Mouse (Mus musculus): Measurements from ENCODE around the gene Chrne. TPM values are rescaled to one million over a fixed set of nuclear protein-coding genes. Genes with fewer than 3 reads are reported as not detected.

Chrne gene
- polyA plus RNA-seq, 1 experiment from 2014 or later = 0.23 TPM

DNA sequence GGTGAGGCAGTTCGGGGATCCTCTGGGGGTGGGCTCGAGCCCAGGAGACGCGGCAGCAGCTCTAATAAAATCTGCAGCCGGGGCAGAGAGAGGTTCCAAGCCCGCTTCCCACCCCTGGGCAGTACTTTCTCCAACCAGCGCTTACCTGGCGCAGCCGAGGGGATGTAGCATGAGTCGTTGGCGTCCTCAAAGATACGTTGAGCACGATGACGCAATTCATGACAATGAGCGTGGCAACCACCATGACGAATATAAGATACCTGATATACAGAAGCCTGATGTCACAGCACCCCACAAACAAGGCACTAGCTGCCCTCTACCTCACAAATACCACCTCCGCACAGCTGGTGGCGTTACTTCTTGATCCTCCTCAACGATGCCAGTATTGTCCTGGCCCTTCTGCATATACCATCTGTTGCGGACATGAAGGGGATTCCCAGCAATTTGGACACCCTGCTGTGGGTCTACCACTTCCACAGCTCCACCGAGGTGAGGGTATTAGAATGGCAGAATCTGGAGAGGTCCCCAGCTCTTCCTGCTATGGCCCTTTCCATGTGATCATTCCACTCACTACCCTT lies 3.4 kb downstream of the Chrne start, which contains the start of gene 4930544D05Rik:
TSS of gene 4930544D05Rik (plus strand) at position 333 of the 578 bp plus-strand sequence.
- no peaks in the 10 kb centered on the region for H3K9me3 ChIP-seq (replicated peaks)
- WGBS = 15% methylated on average over 21 of the region's 21 CpGs
- no peak for ATAC-seq (ENCODE audit: low FRiP score)
- H3K27ac ChIP-seq (replicated peaks) = no peak within 1 kb of the TSS
- H3K36me3 ChIP-seq = peaks cover 23% of the 10 kb centered on the region
- H3K4me2 ChIP-seq = peak within 1 kb of the TSS; percentile 58
- peak within 1 kb of the TSS; percentile 28 for H3K4me3 ChIP-seq (replicated peaks)
- H3K9ac ChIP-seq (replicated peaks) = peak within 1 kb of the TSS; percentile 28
- H3K4me1 ChIP-seq = peaks cover 9% of the 10 kb centered on the region
- H3K27me3 ChIP-seq (replicated peaks) = 0 out of 2 replicates have a peak, but pooled peaks cover 5% of the 10 kb centered on the region

GRCm38 (mm10) chr11:70615074-70615473 lies 3.9 kb downstream of the Chrne start:
- Histone ChIP-seq H3K4me3 (replicated peaks) (peak overlapping the region; percentile 28), H3K4me1 (peaks cover 9% of the 10 kb centered on the region), H3K27ac (replicated peaks) (no peak overlapping the region), H3K9me3 (replicated peaks) (no peaks in the 10 kb centered on the region), H3K36me3 (peaks cover 27% of the 10 kb centered on the region), H3K27me3 (replicated peaks) (0 out of 2 replicates have a peak, but pooled peaks cover 5% of the 10 kb centered on the region), H3K4me2 (peak overlapping the region; percentile 58), H3K9ac (replicated peaks) (peak overlapping the region; percentile 28)
- ATAC-seq (ENCODE audit: low FRiP score) = no peak
- WGBS = 3% methylated on average over 17 of the region's 17 CpGs

- Histone ChIP-seq H3K27ac (replicated peaks) (no peak overlapping the region), H3K36me3 (peaks cover 52% of the 10 kb centered on the region), H3K4me3 (replicated peaks) (no peak overlapping the region), H3K9me3 (replicated peaks) (no peaks in the 10 kb centered on the region), H3K9ac (replicated peaks) (no peak overlapping the region), H3K4me2 (no peak overlapping the region), H3K27me3 (replicated peaks) (0 out of 2 replicates have a peak, but pooled peaks cover 5% of the 10 kb centered on the region), H3K4me1 (peaks cover 9% of the 10 kb centered on the region)
- ATAC-seq (ENCODE audit: low FRiP score) = no peak
- WGBS = 84% methylated on average over 7 of the region's 7 CpGs
These were observed 6.5 kb downstream of the Chrne start for GRCm38 (mm10) chr11:70612505-70612904.

- H3K27ac ChIP-seq (replicated peaks) = no peak overlapping the region
- H3K4me2 ChIP-seq = no peak overlapping the region
- no peak overlapping the region for H3K4me3 ChIP-seq (replicated peaks)
- H3K27me3 ChIP-seq (replicated peaks) = no peaks in the 10 kb centered on the region
- H3K36me3 ChIP-seq = peaks cover 69% of the 10 kb centered on the region
- no peaks in the 10 kb centered on the region for H3K9me3 ChIP-seq (replicated peaks)
- peaks cover 9% of the 10 kb centered on the region for H3K4me1 ChIP-seq
- ATAC-seq (ENCODE audit: low FRiP score) = no peak
- 91% methylated on average over 4 of the region's 4 CpGs for WGBS
- no peak overlapping the region for H3K9ac ChIP-seq (replicated peaks)
These were observed 8.3 kb downstream of the Chrne start for GRCm38 (mm10) chr11:70610752-70611151.

GRCm38 (mm10) chr11:70608381-70609066 lies 10.5 kb downstream of the Chrne start:
- Histone ChIP-seq H3K4me3 (replicated peaks) (no peak overlapping the region), H3K36me3 (peaks cover 91% of the 10 kb centered on the region), H3K9ac (replicated peaks) (no peak overlapping the region), H3K27me3 (replicated peaks) (no peaks in the 10 kb centered on the region), H3K9me3 (replicated peaks) (no peaks in the 10 kb centered on the region), H3K4me2 (no peak overlapping the region), H3K27ac (replicated peaks) (no peak overlapping the region), H3K4me1 (no peaks in the 10 kb centered on the region)
- 93% methylated on average over 25 of the region's 26 CpGs for WGBS
- no peak for ATAC-seq (ENCODE audit: low FRiP score)

DNA sequence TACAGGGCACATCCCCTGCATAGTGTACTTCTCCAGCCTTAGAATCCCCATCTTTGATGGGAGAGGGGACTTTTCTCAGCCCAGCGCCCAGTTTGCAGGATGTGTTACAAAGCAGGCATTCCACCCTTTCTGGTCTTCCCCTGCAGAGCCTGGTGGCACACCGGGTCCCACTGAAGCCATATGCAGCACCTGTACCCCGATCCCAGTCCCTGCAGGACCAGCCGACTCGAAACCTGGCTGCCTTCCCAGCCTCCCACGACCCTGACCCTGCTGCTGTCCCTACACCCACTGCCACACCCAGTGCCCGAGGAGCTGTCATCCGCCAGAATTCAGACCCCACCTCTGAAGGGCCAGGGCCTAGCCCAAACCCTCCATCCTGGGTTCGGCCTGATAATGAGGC lies 11.4 kb downstream of the Chrne start:
- Histone ChIP-seq H3K36me3 (peaks cover 90% of the 10 kb centered on the region), H3K4me3 (replicated peaks) (no peak overlapping the region), H3K27me3 (replicated peaks) (no peaks in the 10 kb centered on the region), H3K4me2 (no peak overlapping the region), H3K9me3 (replicated peaks) (no peaks in the 10 kb centered on the region), H3K4me1 (no peaks in the 10 kb centered on the region), H3K27ac (replicated peaks) (no peak overlapping the region), H3K9ac (replicated peaks) (no peak overlapping the region)
- no peak for ATAC-seq (ENCODE audit: low FRiP score)
- WGBS = 92% methylated on average over 9 of the region's 9 CpGs

DNA sequence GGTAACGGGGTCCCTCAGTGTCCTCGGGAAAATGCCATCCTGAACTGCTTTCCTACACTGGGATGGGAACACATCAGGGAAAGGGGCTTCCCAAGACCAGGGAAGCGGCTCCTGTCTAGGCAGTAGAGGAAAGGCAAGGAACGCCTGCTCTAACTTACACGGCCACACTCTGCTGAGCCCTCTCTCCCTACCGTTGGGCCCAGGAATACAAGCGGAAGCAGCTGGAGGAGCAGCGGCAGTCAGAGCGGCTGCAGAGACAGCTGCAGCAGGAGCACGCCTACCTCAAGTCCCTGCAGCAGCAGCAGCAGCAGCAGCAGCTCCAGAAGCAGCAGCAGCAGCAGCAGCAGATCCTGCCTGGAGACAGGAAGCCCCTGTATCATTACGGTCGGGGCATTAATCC lies 12.3 kb downstream of the Chrne start:
- ATAC-seq (ENCODE audit: low FRiP score) = no peak
- Histone ChIP-seq H3K27ac (replicated peaks) (no peak overlapping the region), H3K4me2 (no peak overlapping the region), H3K27me3 (replicated peaks) (no peaks in the 10 kb centered on the region), H3K9ac (replicated peaks) (no peak overlapping the region), H3K9me3 (replicated peaks) (no peaks in the 10 kb centered on the region), H3K4me3 (replicated peaks) (no peak overlapping the region), H3K36me3 (peaks cover 91% of the 10 kb centered on the region), H3K4me1 (no peaks in the 10 kb centered on the region)
- 80% methylated on average over 12 of the region's 12 CpGs for WGBS

GRCm38 (mm10) chr11:70605024-70605566 lies 13.9 kb downstream of the Chrne start:
- Histone ChIP-seq H3K36me3 (peaks cover 84% of the 10 kb centered on the region), H3K4me2 (no peak overlapping the region), H3K4me1 (no peaks in the 10 kb centered on the region), H3K9me3 (replicated peaks) (no peaks in the 10 kb centered on the region), H3K4me3 (replicated peaks) (no peak overlapping the region), H3K27ac (replicated peaks) (no peak overlapping the region), H3K9ac (replicated peaks) (no peak overlapping the region), H3K27me3 (replicated peaks) (no peaks in the 10 kb centered on the region)
- peak; percentile 61; the same call in 1 of the 2 replicates for ATAC-seq (ENCODE audit: low FRiP score)
- WGBS = 55% methylated on average over 14 of the region's 14 CpGs

DNA sequence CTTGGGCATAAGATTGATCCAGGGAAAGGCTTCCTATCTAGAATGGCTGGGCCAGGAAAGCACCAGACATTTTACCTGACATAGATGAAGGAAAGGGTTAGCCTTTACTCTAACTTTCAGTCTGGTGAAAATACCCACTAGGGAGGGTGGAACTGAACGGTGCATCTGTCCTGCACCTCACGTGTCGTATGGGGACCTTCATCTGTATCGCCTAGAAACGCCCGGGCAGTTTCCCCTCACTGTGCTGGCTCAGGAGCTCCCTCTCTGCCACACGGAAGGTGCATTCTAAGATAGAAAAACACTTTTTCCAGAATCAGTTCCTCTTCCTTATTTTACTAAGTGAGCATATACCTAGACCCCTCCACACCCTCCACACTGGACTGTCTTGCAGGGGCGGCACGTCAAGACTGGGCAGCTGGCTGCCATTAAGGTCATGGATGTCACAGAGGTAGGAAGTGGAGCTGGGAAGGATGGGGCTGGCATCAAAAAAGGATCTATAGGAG lies 20.5 kb downstream of the Chrne start:
- WGBS = 91% methylated on average over 9 of the region's 9 CpGs

GRCm38 (mm10) chr11:70597301-70597700 lies 21.7 kb downstream of the Chrne start:
- WGBS = 83% methylated on average over 6 of the region's 6 CpGs
- no peak overlapping the region for H3K9ac ChIP-seq (replicated peaks)

More for the DNA sequence above, 20.5 kb downstream of the Chrne start:
- no peak for ATAC-seq (ENCODE audit: low FRiP score)
- H3K36me3 ChIP-seq = peaks cover 49% of the 10 kb centered on the region
- no peaks in the 10 kb centered on the region for H3K9me3 ChIP-seq (replicated peaks)
- peaks cover 11% of the 10 kb centered on the region; the same call in 1 of the 2 replicates for H3K4me1 ChIP-seq
- no peak overlapping the region for H3K27ac ChIP-seq (replicated peaks)
- H3K4me3 ChIP-seq (replicated peaks) = no peak overlapping the region
- no peak overlapping the region for H3K4me2 ChIP-seq
- no peak overlapping the region for H3K9ac ChIP-seq (replicated peaks)
- H3K27me3 ChIP-seq (replicated peaks) = no peaks in the 10 kb centered on the region

GRCm38 (mm10) chr11:70596094-70596493 lies 22.9 kb downstream of the Chrne start:
- 52% methylated on average over 4 of the region's 4 CpGs for WGBS
- Histone ChIP-seq H3K4me3 (replicated peaks) (no peak overlapping the region), H3K4me2 (no peak overlapping the region), H3K27ac (replicated peaks) (peak overlapping the region; percentile 38; the same call in 1 of the 2 replicates), H3K36me3 (peaks cover 32% of the 10 kb centered on the region), H3K9ac (replicated peaks) (no peak overlapping the region), H3K27me3 (replicated peaks) (no peaks in the 10 kb centered on the region), H3K9me3 (replicated peaks) (no peaks in the 10 kb centered on the region), H3K4me1 (peaks cover 11% of the 10 kb centered on the region; the same call in 1 of the 2 replicates)
- no peak for ATAC-seq (ENCODE audit: low FRiP score)

More at GRCm38 (mm10) chr11:70597301-70597700, 21.7 kb downstream of the Chrne start:
- ATAC-seq (ENCODE audit: low FRiP score) = no peak
- Histone ChIP-seq H3K4me3 (replicated peaks) (no peak overlapping the region), H3K27me3 (replicated peaks) (no peaks in the 10 kb centered on the region), H3K36me3 (peaks cover 41% of the 10 kb centered on the region), H3K27ac (replicated peaks) (no peak overlapping the region), H3K9me3 (replicated peaks) (no peaks in the 10 kb centered on the region), H3K4me2 (no peak overlapping the region), H3K4me1 (peaks cover 11% of the 10 kb centered on the region; the same call in 1 of the 2 replicates)

Measured in neural tube, embryonic 15.5 days (tissue).